Mouse (Mus musculus) WW6 (cell line): ENCODE measurements at regions not wholly inside any gene's neighbourhood (a gene's known extent, or its start where the extent isn't known, plus 50 kb on each side); places are given as distances from the start of the nearest gene placed in this dataset.
A peak's percentile ranks its signal among the peaks of the same experiment; 100 is the strongest.
"Not testable (repeated sequence)": the region's sequence is repeated elsewhere in the genome, so short reads cannot be mapped to it uniquely, and the experiment has no call there.

Experiments used
- DNase-seq: peaks from one replicate; pipeline ENCODE4 v3.0.0-alpha.2; 2013; ENCODE audit warnings: low read depth, low spot score

GRCm38 (mm10) chr16:55168433-55168832 is 129.4 kb downstream of the Zpld1 start:
- no peak for DNase-seq

GRCm38 (mm10) chr16:55166181-55166848 is 131.5 kb downstream of the Zpld1 start:
- DNase-seq: no peak

- DNase-seq: no peak
Observed at GRCm38 (mm10) chr16:55162926-55163325, 134.9 kb downstream of the Zpld1 start.

- DNase-seq: no peak
Observed at GRCm38 (mm10) chr16:55151726-55152125, 146.1 kb downstream of the Zpld1 start.

- no peak for DNase-seq
Observed at GRCm38 (mm10) chr16:55142431-55143173, 155.2 kb downstream of the Zpld1 start.

- DNase-seq: no peak
Observed at GRCm38 (mm10) chr16:55134961-55135360, 162.8 kb downstream of the Zpld1 start.

GRCm38 (mm10) chr16:55097651-55098050 is 200.1 kb downstream of the Zpld1 start:
- DNase-seq: no peak

- DNase-seq: no peak
Observed at GRCm38 (mm10) chr16:55087461-55087860, 210.3 kb downstream of the Zpld1 start.

- no peak for DNase-seq
Observed at GRCm38 (mm10) chr16:55076172-55076571, 221.6 kb downstream of the Zpld1 start.

GRCm38 (mm10) chr16:55039777-55040176 is 258.0 kb downstream of the Zpld1 start:
- no peak for DNase-seq

GRCm38 (mm10) chr16:55001661-55002289 is 296.0 kb downstream of the Zpld1 start:
- DNase-seq: no peak

- no peak for DNase-seq
Observed at GRCm38 (mm10) chr16:54991595-54992240, 306.1 kb downstream of the Zpld1 start.

GRCm38 (mm10) chr16:54983759-54984218 is 314.0 kb downstream of the Zpld1 start:
- DNase-seq: peak; percentile 1

- no peak for DNase-seq
Observed at GRCm38 (mm10) chr16:54970356-54970755, 327.4 kb downstream of the Zpld1 start.

- no peak for DNase-seq
Observed at GRCm38 (mm10) chr16:54943808-54944315, 353.9 kb downstream of the Zpld1 start.

- no peak for DNase-seq
Observed at GRCm38 (mm10) chr16:54928259-54928658, 369.5 kb downstream of the Zpld1 start.

GRCm38 (mm10) chr16:54902911-54903310 is 394.9 kb downstream of the Zpld1 start:
- DNase-seq: no peak

- no peak for DNase-seq
Observed at GRCm38 (mm10) chr16:54901461-54901860, 396.3 kb downstream of the Zpld1 start.

- no peak for DNase-seq
Observed at GRCm38 (mm10) chr16:54894661-54895060, 403.1 kb downstream of the Zpld1 start.

- DNase-seq: no peak
Observed at GRCm38 (mm10) chr16:54857369-54857768, 440.4 kb downstream of the Zpld1 start.

GRCm38 (mm10) chr16:54842996-54843395 is 454.8 kb downstream of the Zpld1 start:
- DNase-seq: not testable (repeated sequence)
